Mouse (Mus musculus) brown adipose tissue, adult 24 weeks (tissue): ENCODE data around the gene Pih1d1. TPM values are rescaled to one million over a fixed set of nuclear protein-coding genes. Genes with fewer than 3 reads are reported as not detected.
A peak's percentile ranks its signal among the peaks of the same experiment; 100 is the strongest.

Experiments used
- H3K27ac ChIP-seq: fragments of 200-500 bp; replicated peaks from 2 replicates; pipeline ENCODE4 v1.5.1; 2012; ENCODE audit warnings: low read depth, mild to moderate bottlenecking, low read length
- H3K4me1 ChIP-seq: fragments of 200-500 bp; 2 replicates; pipeline ENCODE4 v1.6.1; 2012; ENCODE audit warnings: low read length, mixed read lengths; ENCODE audit not compliant: control insufficient read depth, insufficient read depth, insufficient read length
- H3K4me3 ChIP-seq: fragments of 200-500 bp; 2 replicates; pipeline ENCODE4 v1.5.1; 2012; ENCODE audit warnings: low read depth, mild to moderate bottlenecking, low read length, moderate library complexity; ENCODE audit not compliant: insufficient read depth
- polyA plus RNA-seq: library from polyadenylated mRNA; stranded (reverse); fragments of >200 nt; gene quantifications from 2 replicates; pipeline ENCODE4 v1.2.4, GENCODE M21; 2012; ENCODE audit not compliant: missing spikeins, insufficient read depth, insufficient read length

Gene Pih1d1
- polyA plus RNA-seq, 1 experiment = 66.3 TPM

- H3K27ac ChIP-seq = no peak within 1 kb of the TSS
Observed at GRCm38 (mm10) chr7:45179469-45179868, 25.4 kb downstream of the Pih1d1 start, which contains the start of gene Gfy. Gene Gfy, minus strand, starts transcription at chr7:45179569.

DNA sequence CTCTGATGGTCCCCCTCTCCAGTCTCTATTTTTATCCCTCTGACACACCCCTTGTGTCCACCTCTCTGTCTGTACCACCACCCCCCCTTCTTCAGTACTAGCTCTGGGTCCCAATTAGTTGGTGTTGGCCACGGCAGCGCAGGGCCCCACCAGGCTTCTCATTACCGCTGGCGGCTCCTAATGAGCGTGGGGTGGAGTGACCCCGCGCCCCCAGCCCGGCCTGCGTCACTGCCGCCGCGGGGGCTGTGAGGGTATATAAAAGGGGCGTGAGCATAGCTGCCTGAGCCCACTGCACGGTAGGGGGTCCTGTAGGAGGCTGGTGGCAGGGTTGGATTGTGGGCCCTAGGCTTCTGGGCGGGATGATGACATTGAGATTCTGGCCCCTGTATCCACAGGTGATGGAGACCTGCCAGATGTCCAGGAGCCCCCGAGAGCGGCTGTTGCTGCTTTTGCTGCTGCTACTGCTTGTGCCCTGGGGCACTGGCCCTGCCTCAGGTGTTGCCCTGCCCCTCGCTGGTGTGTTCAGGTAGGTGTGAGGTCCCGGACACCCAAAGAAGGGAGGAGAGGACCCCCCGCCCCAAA is 26.9 kb downstream of the Pih1d1 start, which contains the start of gene Pth2:
Gene Pth2 (plus strand): TSS at position 100 of the 582 bp plus-strand sequence.
- H3K4me1 ChIP-seq = peaks cover 4% of the 10 kb centered on the region; the same call in 1 of the 2 replicates
- no peak within 1 kb of the TSS for H3K27ac ChIP-seq
- no peak within 1 kb of the TSS for H3K4me3 ChIP-seq

More at GRCm38 (mm10) chr7:45179469-45179868, 25.4 kb downstream of the Pih1d1 start, which contains the start of gene Gfy:
- no peak within 1 kb of the TSS for H3K4me3 ChIP-seq
- H3K4me1 ChIP-seq = peaks cover 4% of the 10 kb centered on the region; the same call in 1 of the 2 replicates

- no peak overlapping the region for H3K27ac ChIP-seq
- H3K4me1 ChIP-seq = peaks cover 4% of the 10 kb centered on the region; the same call in 1 of the 2 replicates
- no peak overlapping the region for H3K4me3 ChIP-seq
Observed at GRCm38 (mm10) chr7:45181540-45181939, 27.4 kb downstream of the Pih1d1 start.

DNA sequence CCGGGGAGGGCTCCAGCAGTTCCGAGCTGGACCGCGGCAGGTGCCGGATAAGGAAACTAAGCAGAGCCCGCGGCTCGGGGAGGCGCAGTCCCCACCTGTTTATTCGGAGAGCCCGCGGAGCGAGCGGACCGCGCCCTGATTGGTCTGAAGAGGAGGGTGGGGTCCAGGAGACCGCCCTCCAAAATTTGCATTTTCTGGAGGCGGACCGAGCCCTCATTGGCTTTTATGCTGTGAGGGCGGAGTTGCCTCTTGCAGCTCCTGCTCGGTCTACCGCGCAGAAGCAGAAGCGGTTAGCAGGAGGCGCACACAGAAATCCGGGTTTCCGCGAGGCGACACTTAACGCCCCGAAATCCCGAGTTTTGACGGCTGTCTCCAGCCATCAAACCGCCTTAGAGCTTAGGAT is 28.1 kb downstream of the Pih1d1 start:
- Histone ChIP-seq H3K4me3 (peak overlapping the region; percentile 40), H3K4me1 (peaks cover 4% of the 10 kb centered on the region; the same call in 1 of the 2 replicates), H3K27ac (no peak overlapping the region)

- H3K27ac ChIP-seq = no peak overlapping the region
- H3K4me1 ChIP-seq = peaks cover 4% of the 10 kb centered on the region; the same call in 1 of the 2 replicates
- peak overlapping the region; percentile 40 for H3K4me3 ChIP-seq
Observed at GRCm38 (mm10) chr7:45182606-45183005, 28.5 kb downstream of the Pih1d1 start.

DNA sequence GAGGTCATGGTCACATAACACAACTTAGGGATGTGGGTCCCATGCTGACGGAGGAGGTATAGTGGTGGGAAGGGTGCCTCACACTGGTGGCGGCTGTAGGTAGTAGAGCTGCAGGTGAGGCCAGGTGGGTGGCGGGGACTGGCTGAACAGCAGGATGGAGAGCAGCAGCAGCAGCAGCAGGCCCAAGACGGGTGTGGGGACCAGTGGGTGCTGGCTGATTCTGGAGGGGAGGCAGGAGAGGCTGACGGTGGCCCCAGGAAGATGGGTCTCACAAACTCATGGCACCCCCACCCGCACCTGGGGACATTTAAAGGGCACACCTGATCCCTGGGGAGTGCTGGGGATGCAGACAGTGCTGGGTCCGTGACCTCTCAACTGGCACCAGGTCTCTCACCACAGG is 29.6 kb downstream of the Pih1d1 start:
- Histone ChIP-seq H3K27ac (no peak overlapping the region), H3K4me1 (peaks cover 4% of the 10 kb centered on the region; the same call in 1 of the 2 replicates), H3K4me3 (no peak overlapping the region)

- Histone ChIP-seq H3K4me3 (no peak overlapping the region), H3K27ac (no peak overlapping the region), H3K4me1 (peaks cover 4% of the 10 kb centered on the region; the same call in 1 of the 2 replicates)
Observed at GRCm38 (mm10) chr7:45185921-45186320, 31.8 kb downstream of the Pih1d1 start.

DNA sequence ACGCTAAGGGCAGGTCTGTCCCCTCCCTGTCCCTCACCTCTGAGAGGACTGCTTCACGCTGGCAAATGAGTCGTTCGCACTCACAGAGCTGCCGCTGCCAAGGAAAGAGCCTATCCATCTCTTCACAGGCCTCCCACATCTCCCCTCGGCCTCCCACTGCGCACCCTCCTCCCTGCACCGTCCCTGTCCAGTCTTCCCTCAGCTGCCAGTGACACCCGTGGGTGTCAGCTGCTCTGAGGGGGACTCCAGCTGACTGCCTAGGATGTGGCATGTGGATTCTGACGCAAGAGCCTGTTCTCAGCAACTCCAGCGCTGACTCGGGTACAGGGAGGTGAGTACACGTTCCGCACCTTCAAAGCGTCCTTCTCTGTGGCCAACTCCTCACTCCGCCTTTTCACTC is 35.5 kb downstream of the Pih1d1 start:
- Histone ChIP-seq H3K4me3 (no peak overlapping the region), H3K4me1 (no peaks in the 10 kb centered on the region), H3K27ac (no peak overlapping the region)

DNA sequence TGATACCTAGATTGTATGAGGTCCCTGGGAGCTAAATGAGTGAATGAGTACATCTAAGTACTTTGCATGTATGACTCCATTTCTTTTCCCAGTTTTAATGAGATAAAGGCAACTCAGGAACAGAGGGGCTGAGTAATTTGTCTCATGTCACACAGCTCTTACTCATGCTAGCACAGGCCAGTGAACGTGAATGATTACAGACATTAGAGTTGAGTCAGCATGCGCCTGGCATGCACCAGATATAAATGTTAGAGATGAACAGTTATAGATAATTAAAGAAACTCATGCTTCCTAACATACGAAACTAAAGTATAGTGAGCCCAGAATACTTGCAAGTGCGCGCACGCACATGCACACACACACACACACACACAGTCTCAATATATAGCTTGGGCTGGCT is 36.1 kb downstream of the Pih1d1 start:
- H3K27ac ChIP-seq = no peak overlapping the region
- no peaks in the 10 kb centered on the region for H3K4me1 ChIP-seq
- no peak overlapping the region for H3K4me3 ChIP-seq

DNA sequence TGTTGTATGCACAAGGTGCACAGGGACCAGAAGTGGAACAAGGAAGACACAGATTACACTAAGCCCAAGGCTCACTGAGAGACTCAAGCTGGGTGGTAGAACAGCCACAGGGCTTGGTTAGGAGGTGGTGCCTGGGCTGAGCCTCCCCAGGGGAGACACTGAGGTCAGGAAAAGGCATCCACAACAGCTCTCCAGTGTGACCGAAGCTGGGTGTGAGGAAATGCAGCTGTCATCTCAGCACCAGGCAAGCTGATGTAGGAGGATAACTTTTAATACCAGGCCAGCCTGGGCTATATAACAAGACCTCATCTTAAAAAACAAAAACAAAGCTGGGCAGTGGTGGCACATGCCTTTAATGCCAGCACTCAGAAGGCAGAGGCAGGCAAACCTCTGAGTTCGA is 37.1 kb downstream of the Pih1d1 start:
- Histone ChIP-seq H3K27ac (no peak overlapping the region), H3K4me3 (no peak overlapping the region)

GRCm38 (mm10) chr7:45191803-45192363 is 37.8 kb downstream of the Pih1d1 start:
- no peaks in the 10 kb centered on the region for H3K4me1 ChIP-seq
- H3K4me3 ChIP-seq = no peak overlapping the region
- H3K27ac ChIP-seq = no peak overlapping the region

More for the DNA sequence above, 37.1 kb downstream of the Pih1d1 start:
- no peaks in the 10 kb centered on the region for H3K4me1 ChIP-seq

DNA sequence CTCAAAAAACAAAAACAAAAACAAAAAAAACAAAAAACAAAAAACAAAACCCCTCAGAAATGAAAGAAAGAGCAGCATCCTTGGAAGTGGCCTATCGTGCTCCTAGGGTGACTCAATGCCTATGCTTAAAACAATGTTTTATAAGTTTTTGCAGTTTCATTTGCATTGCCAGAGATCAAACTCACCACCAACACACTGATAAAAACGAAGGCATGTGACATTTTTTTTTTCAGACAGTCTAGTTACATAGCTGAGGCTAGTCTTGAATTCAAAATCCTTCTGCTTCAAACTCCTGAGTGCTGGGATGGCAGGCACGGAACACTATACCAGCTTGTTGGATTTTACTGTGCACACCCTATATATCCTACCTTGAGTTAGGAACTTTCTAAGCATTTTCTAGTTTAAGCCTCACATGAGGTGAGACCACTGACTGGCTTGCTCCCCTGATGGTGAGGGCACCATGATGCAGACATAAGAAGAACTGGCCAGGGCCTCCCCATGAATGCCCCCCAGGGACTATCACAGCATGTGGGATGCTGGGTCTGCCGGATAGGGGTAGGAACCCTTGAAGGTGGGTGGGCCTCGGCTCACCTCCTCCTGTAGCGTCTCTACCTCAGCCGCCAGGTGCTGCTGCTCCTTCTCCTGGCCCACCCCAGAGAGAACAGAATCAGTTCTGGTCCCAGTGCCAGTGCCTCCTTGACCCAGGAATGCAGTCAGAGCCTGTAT is 38.6 kb downstream of the Pih1d1 start:
- Histone ChIP-seq H3K27ac (no peak overlapping the region), H3K4me1 (no peaks in the 10 kb centered on the region), H3K4me3 (no peak overlapping the region)

DNA sequence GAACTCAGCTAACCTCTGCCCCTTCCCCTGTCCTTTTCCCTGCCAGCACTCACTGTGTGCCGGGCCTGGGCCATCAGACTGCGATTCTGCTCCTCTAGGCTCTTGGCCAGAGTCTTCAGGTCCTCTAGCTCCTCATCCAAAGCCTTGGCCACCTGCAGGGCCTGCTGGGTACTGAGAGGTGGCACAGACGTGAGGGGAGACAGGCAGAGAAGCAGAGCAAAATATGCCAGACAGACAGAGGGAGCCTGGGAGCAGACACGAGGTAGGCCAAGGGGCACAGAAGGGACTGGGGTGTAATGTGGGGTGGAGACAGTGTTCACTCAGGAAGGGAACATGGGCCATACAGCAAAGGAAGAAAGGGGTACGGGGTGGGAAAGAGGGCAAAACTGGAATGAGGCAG is 39.3 kb downstream of the Pih1d1 start:
- no peaks in the 10 kb centered on the region for H3K4me1 ChIP-seq
- no peak overlapping the region for H3K4me3 ChIP-seq
- H3K27ac ChIP-seq = no peak overlapping the region

GRCm38 (mm10) chr7:45193871-45194785 is 40.0 kb downstream of the Pih1d1 start:
- no peak overlapping the region for H3K4me3 ChIP-seq
- no peaks in the 10 kb centered on the region for H3K4me1 ChIP-seq
- no peak overlapping the region for H3K27ac ChIP-seq
